Mouse (Mus musculus) embryonic facial prominence, embryonic 12.5 days (tissue): Measurements from ENCODE around the gene Tcf12. TPM values are rescaled to one million over a fixed set of nuclear protein-coding genes. Genes with fewer than 3 reads are reported as not detected.

Experiments used
- ATAC-seq: fragments of 200-750 bp; cut with Nextera tagmentation; 2 replicates; pipeline ENCODE4 v1.8.0; 2017; ENCODE audit not compliant: insufficient number of reproducible peaks, insufficient read depth, low FRiP score, low TSS enrichment
- H3K27ac ChIP-seq: fragments of 300-500 bp; sonication (generic); 2 replicates; pipeline ENCODE4 v1.5.1; 2016; ENCODE audit warnings: mild to moderate bottlenecking
- H3K27me3 ChIP-seq: fragments of 300-500 bp; sonication (generic); 2 replicates; pipeline ENCODE4 v1.6.1; 2016; ENCODE audit warnings: mild to moderate bottlenecking, moderate library complexity
- H3K36me3 ChIP-seq: fragments of 300-500 bp; sonication (generic); 2 replicates; pipeline ENCODE4 v1.6.1; 2016; ENCODE audit warnings: mild to moderate bottlenecking
- H3K4me1 ChIP-seq: fragments of 300-500 bp; sonication (generic); 2 replicates; pipeline ENCODE4 v1.6.1; 2016
- H3K4me2 ChIP-seq: fragments of 300-500 bp; sonication (generic); replicated peaks from 2 replicates; pipeline ENCODE4 v1.6.1; 2016; ENCODE audit warnings: mild to moderate bottlenecking, moderate library complexity
- H3K4me3 ChIP-seq: fragments of 300-500 bp; sonication (generic); 2 replicates; pipeline ENCODE4 v1.5.1; 2016; ENCODE audit warnings: mild to moderate bottlenecking
- H3K9ac ChIP-seq: fragments of 300-500 bp; sonication (generic); 2 replicates; pipeline ENCODE4 v1.6.1; 2016; ENCODE audit warnings: mild to moderate bottlenecking, moderate library complexity
- H3K9me3 ChIP-seq: fragments of 300-500 bp; sonication (generic); 2 replicates; pipeline ENCODE4 v1.6.1; 2016; ENCODE audit warnings: mild to moderate bottlenecking, moderate library complexity
- WGBS: fragments of 180-500 bp; shearing (Covaris S2); methylation state at CpG from one replicate; pipeline ENCODE4 v1.1.7; 2016; 5-methylcytosine and 5-hydroxymethylcytosine counted together
- polyA plus RNA-seq: library from polyadenylated mRNA; unstranded; fragments of >200 nt; fragmentation: Nextera tagmentation; extraction: Ambion mirVana; gene quantifications from 2 replicates; pipeline ENCODE4 v1.2.1, GENCODE M21; 2016

Tcf12 gene
- polyA plus RNA-seq, 1 experiment from 2014 or later = 162 TPM

DNA sequence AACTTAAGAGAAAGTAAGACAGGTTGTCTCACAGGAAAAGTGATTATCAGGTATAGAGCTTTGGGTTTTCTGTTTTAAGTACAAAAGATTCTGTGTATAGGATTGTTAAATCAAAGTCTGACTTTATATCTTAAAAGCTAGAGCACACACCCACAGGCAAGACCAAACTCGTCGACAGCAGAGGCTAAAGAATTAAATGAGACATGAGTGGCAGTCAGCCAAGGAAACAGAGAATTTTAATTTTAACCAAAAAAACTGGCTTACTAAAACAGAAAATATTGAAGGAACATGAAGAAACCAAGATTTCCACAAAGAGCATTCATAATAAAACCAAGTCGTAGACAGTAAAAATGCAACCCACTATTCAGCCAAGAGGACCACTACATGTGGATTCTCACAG lies 90.2 kb downstream of the Tcf12 start:
- Histone ChIP-seq H3K4me1 (no peaks in the 10 kb centered on the region), H3K4me3 (no peak overlapping the region), H3K4me2 (no peak overlapping the region), H3K9ac (no peak overlapping the region), H3K27ac (no peak overlapping the region), H3K36me3 (no peaks in the 10 kb centered on the region), H3K9me3 (no peaks in the 10 kb centered on the region), H3K27me3 (no peaks in the 10 kb centered on the region)
- ATAC-seq = no peak
- WGBS = 77% methylated on average over 3 of the region's 3 CpGs

- Histone ChIP-seq H3K4me2 (no peak overlapping the region), H3K9ac (no peak overlapping the region), H3K36me3 (no peaks in the 10 kb centered on the region), H3K9me3 (no peaks in the 10 kb centered on the region), H3K27me3 (no peaks in the 10 kb centered on the region), H3K4me3 (no peak overlapping the region), H3K4me1 (no peaks in the 10 kb centered on the region), H3K27ac (no peak overlapping the region)
- 92% methylated on average over 1 of the region's 1 CpGs for WGBS
- ATAC-seq = no peak
Observed at GRCm38 (mm10) chr9:72016021-72016420, 95.7 kb downstream of the Tcf12 start.

DNA sequence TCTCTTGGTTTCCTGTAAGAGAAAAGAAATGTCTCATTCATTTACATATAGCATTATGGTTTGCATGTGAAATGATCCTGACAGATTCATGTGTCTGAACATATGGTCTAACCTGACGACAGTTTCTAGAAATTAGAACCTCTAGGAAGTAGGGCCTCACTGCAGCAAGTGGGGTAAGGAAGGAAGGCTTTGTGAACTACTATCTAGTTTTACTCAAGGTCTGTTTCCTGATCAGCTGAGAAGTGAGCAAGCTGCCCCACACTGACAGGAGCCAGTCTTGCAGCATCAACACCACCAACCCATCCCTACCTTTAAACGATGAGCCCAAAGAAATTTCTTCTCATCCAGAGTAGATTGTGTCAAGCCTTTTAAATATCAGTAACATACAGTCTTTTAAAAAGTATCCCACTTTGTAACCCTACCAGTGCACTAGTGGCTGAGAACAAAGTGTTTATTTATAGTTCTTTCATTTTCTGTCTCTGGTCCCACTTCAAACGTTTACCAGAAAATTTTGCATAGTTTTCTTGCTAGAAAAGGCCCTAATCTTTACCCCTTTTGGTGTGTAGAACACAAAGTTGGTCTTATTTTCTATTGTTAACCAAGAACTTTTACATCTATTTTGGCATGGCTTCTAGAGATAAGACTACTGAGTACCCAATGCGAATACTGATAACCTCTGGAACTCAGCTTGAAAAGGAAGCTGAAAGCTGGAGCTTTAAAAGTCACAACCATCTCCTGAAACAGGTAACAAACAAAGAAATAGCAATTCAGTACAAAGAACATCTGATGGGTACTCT lies 96.9 kb downstream of the Tcf12 start:
- Histone ChIP-seq H3K4me1 (no peaks in the 10 kb centered on the region), H3K36me3 (no peaks in the 10 kb centered on the region), H3K9me3 (no peaks in the 10 kb centered on the region), H3K4me3 (no peak overlapping the region), H3K27me3 (no peaks in the 10 kb centered on the region), H3K4me2 (no peak overlapping the region), H3K27ac (no peak overlapping the region), H3K9ac (no peak overlapping the region)
- 87% methylated on average over 4 of the region's 4 CpGs for WGBS
- ATAC-seq = no peak

GRCm38 (mm10) chr9:72013541-72013940 lies 98.1 kb downstream of the Tcf12 start:
- Histone ChIP-seq H3K27ac (no peak overlapping the region), H3K27me3 (no peaks in the 10 kb centered on the region), H3K4me2 (no peak overlapping the region), H3K9ac (no peak overlapping the region), H3K9me3 (no peaks in the 10 kb centered on the region), H3K4me3 (no peak overlapping the region), H3K36me3 (no peaks in the 10 kb centered on the region), H3K4me1 (no peaks in the 10 kb centered on the region)
- ATAC-seq = no peak
- 92% methylated on average over 1 of the region's 1 CpGs for WGBS

DNA sequence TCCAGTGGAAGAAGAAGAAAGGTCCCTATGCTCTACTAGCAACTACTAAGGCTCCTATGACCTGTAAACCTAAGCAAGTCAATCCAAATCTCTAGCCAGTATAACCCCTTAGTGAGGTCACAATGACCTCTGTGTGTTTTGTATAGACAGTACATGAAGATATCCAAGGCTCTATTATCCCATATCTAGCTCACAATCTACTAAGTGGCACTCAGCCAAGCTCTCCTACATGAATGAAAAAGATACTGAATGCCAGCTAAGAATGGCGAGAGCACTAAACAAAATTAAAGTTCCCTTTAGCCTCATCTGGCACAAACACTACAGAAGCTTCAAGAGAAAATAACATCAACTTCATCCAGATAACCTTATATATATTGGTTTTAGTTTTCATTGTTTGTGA lies 103.0 kb downstream of the Tcf12 start:
- no peak for ATAC-seq
- 87% methylated on average over 1 of the region's 1 CpGs for WGBS
- Histone ChIP-seq H3K9me3 (no peaks in the 10 kb centered on the region), H3K36me3 (no peaks in the 10 kb centered on the region), H3K27me3 (no peaks in the 10 kb centered on the region), H3K4me2 (no peak overlapping the region), H3K4me3 (no peak overlapping the region), H3K27ac (no peak overlapping the region), H3K9ac (no peak overlapping the region), H3K4me1 (no peaks in the 10 kb centered on the region)

DNA sequence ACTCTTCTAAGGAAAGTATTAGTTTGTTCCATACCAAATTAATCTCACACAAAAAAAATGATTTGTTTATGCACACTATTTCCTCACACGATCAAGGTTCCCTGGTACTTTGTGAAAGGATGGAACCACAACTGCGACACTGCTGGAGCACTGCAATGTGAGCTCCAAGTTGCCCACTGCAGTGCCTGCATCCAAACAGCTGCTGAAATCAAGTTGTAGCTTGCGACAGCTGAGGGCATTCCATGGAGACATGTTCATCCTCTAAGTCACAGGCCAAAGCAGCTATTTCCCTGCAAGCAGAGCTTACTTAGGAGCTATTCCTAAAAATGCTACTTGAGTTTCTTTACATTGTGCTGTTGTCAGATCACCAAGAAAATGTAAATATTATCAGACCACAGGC lies 120.5 kb downstream of the Tcf12 start:
- Histone ChIP-seq H3K36me3 (no peaks in the 10 kb centered on the region), H3K9me3 (no peaks in the 10 kb centered on the region), H3K4me3 (no peak overlapping the region), H3K27me3 (no peaks in the 10 kb centered on the region), H3K27ac (no peak overlapping the region), H3K9ac (no peak overlapping the region), H3K4me2 (no peak overlapping the region), H3K4me1 (0 out of 2 replicates have a peak, but pooled peaks cover 3% of the 10 kb centered on the region)
- ATAC-seq = no peak
- WGBS = 81% methylated on average over 3 of the region's 3 CpGs

GRCm38 (mm10) chr9:71990376-71990775 lies 121.3 kb downstream of the Tcf12 start:
- Histone ChIP-seq H3K36me3 (no peaks in the 10 kb centered on the region), H3K4me1 (0 out of 2 replicates have a peak, but pooled peaks cover 3% of the 10 kb centered on the region), H3K4me3 (no peak overlapping the region), H3K4me2 (no peak overlapping the region), H3K9ac (no peak overlapping the region), H3K27ac (no peak overlapping the region), H3K27me3 (no peaks in the 10 kb centered on the region), H3K9me3 (no peaks in the 10 kb centered on the region)
- WGBS = 57% methylated on average over 1 of the region's 1 CpGs
- no peak for ATAC-seq

GRCm38 (mm10) chr9:71989663-71990062 lies 122.0 kb downstream of the Tcf12 start:
- 67% methylated on average over 1 of the region's 1 CpGs for WGBS
- Histone ChIP-seq H3K9ac (no peak overlapping the region), H3K9me3 (no peaks in the 10 kb centered on the region), H3K36me3 (no peaks in the 10 kb centered on the region), H3K4me1 (peaks cover 7% of the 10 kb centered on the region), H3K4me2 (no peak overlapping the region), H3K27ac (no peak overlapping the region), H3K4me3 (no peak overlapping the region), H3K27me3 (no peaks in the 10 kb centered on the region)
- no peak for ATAC-seq

- Histone ChIP-seq H3K27me3 (no peaks in the 10 kb centered on the region), H3K4me2 (no peak overlapping the region), H3K4me3 (no peak overlapping the region), H3K36me3 (no peaks in the 10 kb centered on the region), H3K9ac (no peak overlapping the region), H3K27ac (no peak overlapping the region), H3K4me1 (peaks cover 7% of the 10 kb centered on the region), H3K9me3 (no peaks in the 10 kb centered on the region)
- 100% methylated on average over 2 of the region's 2 CpGs for WGBS
- no peak for ATAC-seq
Observed at GRCm38 (mm10) chr9:71986716-71987115, 125.0 kb downstream of the Tcf12 start.

- no peak overlapping the region for H3K9ac ChIP-seq
- H3K4me3 ChIP-seq = no peak overlapping the region
- H3K27me3 ChIP-seq = no peaks in the 10 kb centered on the region
- WGBS = 77% methylated on average over 1 of the region's 1 CpGs
- peaks cover 10% of the 10 kb centered on the region for H3K4me1 ChIP-seq
- no peak overlapping the region for H3K27ac ChIP-seq
- H3K36me3 ChIP-seq = no peaks in the 10 kb centered on the region
- H3K4me2 ChIP-seq = no peak overlapping the region
- no peak for ATAC-seq
- no peaks in the 10 kb centered on the region for H3K9me3 ChIP-seq
Observed at GRCm38 (mm10) chr9:71982826-71983225, 128.8 kb downstream of the Tcf12 start.

- no peak overlapping the region for H3K9ac ChIP-seq
- H3K36me3 ChIP-seq = no peaks in the 10 kb centered on the region
- WGBS = 95% methylated on average over 3 of the region's 3 CpGs
Observed at GRCm38 (mm10) chr9:71981071-71981470, 130.6 kb downstream of the Tcf12 start.

GRCm38 (mm10) chr9:71980579-71980978 lies 131.1 kb downstream of the Tcf12 start:
- ATAC-seq = no peak
- WGBS = 65% methylated on average over 2 of the region's 2 CpGs

More at GRCm38 (mm10) chr9:71981071-71981470, 130.6 kb downstream of the Tcf12 start:
- H3K4me3 ChIP-seq = no peak overlapping the region
- ATAC-seq = no peak
- H3K27me3 ChIP-seq = no peaks in the 10 kb centered on the region
- no peak overlapping the region for H3K4me2 ChIP-seq
- H3K4me1 ChIP-seq = peaks cover 15% of the 10 kb centered on the region
- no peak overlapping the region for H3K27ac ChIP-seq
- H3K9me3 ChIP-seq = no peaks in the 10 kb centered on the region

More at GRCm38 (mm10) chr9:71980579-71980978, 131.1 kb downstream of the Tcf12 start:
- Histone ChIP-seq H3K27me3 (no peaks in the 10 kb centered on the region), H3K4me1 (peaks cover 16% of the 10 kb centered on the region), H3K4me2 (no peak overlapping the region), H3K9ac (no peak overlapping the region), H3K27ac (no peak overlapping the region), H3K36me3 (no peaks in the 10 kb centered on the region), H3K4me3 (no peak overlapping the region), H3K9me3 (no peaks in the 10 kb centered on the region)
